Mouse (Mus musculus): Measurements from ENCODE around the gene Cdh8.

DNA sequence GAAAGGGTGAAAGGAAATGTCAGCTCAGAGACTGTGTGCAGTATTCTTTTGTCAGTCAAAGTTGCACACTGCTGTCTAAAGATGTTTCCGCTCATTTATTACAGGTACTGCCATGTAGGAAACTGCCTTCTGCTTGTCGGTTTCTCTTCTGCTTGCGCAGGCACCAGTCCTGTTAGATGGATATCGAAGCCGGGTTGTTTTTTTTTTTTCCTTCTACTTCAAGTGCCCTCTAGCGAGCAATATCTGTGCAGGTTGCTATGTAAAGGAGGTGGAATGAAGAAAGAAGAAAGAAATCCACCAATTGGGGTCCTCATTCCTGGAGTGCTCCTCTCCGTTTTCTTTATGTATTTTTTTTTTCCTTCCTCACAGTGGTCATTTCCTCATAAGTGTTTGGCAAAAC is 5.2 kb upstream of the Cdh8 start:
- TF ChIP-seq GATA1 (IDR thresholded peaks at IDR 0.05; ENCODE audit: borderline replicate concordance, low read length), result no peak
- no peak for TF ChIP-seq FLI1 (IDR thresholded peaks at IDR 0.05; ENCODE audit: low read length)

All from megakaryocyte, embryonic 14.5 days (primary cell).